Comparison of ENCODE assay signal across 27 mouse cellular contexts in genomic region chr10:24087168-24087567, GRCm38 (mm10). TPM values are rescaled to one million over a fixed set of nuclear protein-coding genes. Genes with fewer than 3 reads are reported as not detected.
A peak's percentile ranks its signal among the peaks of the same experiment; 100 is the strongest.
DNase-seq lines count a peak whose midpoint lies in the region; ATAC-seq and TF ChIP-seq lines count a peak whose summit lies in the region.
"Had no signal": no experiment of that assay in that cellular context is flagged by ENCODE, and none has a peak within 500 bp of the region (broad histone marks: within the 10 kb centered on the region; RNA-seq: fewer than 3 reads in every experiment).

No protein-coding gene starts in this region.

- no peaks in the 10 kb centered on the region for H3K36me3 ChIP-seq in intestine, embryonic 15.5 days
- no peaks in the 10 kb centered on the region for H3K36me3 ChIP-seq in intestine, postnatal 0 days (ENCODE audit: control insufficient read depth, insufficient read depth)
- H3K36me3 ChIP-seq in liver, postnatal 0 days (replicated peaks; ENCODE audit: insufficient read depth, low read length) = no peaks in the 10 kb centered on the region
- H3K36me3 ChIP-seq in liver, embryonic 12.5 days = no peaks in the 10 kb centered on the region
- no peaks in the 10 kb centered on the region for H3K36me3 ChIP-seq in stomach, embryonic 15.5 days
- no peaks in the 10 kb centered on the region for H3K36me3 ChIP-seq in stomach, postnatal 0 days (ENCODE audit: control insufficient read depth, insufficient read depth, low read length)
- H3K36me3 ChIP-seq: forebrain, embryonic 10.5 days; heart, embryonic 10.5 days; heart, embryonic 13.5 days had no signal

- ATAC-seq in intestine, embryonic 15.5 days = no peak; the same call in 1 of the 2 replicates
- ATAC-seq in intestine, postnatal 0 days = no peak
- peak; percentile 91 for ATAC-seq in liver, postnatal 0 days
- no peak for ATAC-seq in liver, embryonic 12.5 days
- no peak for ATAC-seq in stomach, embryonic 15.5 days (ENCODE audit: insufficient read depth, low FRiP score, low read depth)
- no peak for ATAC-seq in stomach, postnatal 0 days (ENCODE audit: low FRiP score, low TSS enrichment)
- ATAC-seq: activated CD4-positive, CD25-positive, alpha-beta regulatory T cell, adult 4 months; forebrain, embryonic 13.5 days; forebrain, embryonic 16.5 days had no signal

- no peak overlapping the region for H3K4me3 ChIP-seq in intestine, embryonic 15.5 days (replicated peaks)
- H3K4me3 ChIP-seq in intestine, postnatal 0 days (ENCODE audit: low read depth, low read length) = no peak overlapping the region
- H3K4me3 ChIP-seq in liver, postnatal 0 days (ENCODE audit: low read depth, low read length) = no peak overlapping the region
- H3K4me3 ChIP-seq in liver, embryonic 12.5 days = no peak overlapping the region
- H3K4me3 ChIP-seq in stomach, embryonic 15.5 days (replicated peaks) = no peak overlapping the region
- no peak overlapping the region for H3K4me3 ChIP-seq in stomach, postnatal 0 days (ENCODE audit: low read depth, low read length)
- H3K4me3 ChIP-seq: forebrain, embryonic 10.5 days; forebrain, embryonic 13.5 days; heart, adult 2 months; heart, embryonic 10.5 days; heart, embryonic 13.5 days had no signal

- WGBS in intestine, embryonic 15.5 days = 84% methylated on average over 2 of the region's 2 CpGs
- WGBS in intestine, postnatal 0 days = 71% methylated on average over 2 of the region's 2 CpGs
- WGBS in liver, postnatal 0 days (ENCODE audit: insufficient replicate concordance) = 69% methylated on average over 2 of the region's 2 CpGs
- WGBS in liver, embryonic 12.5 days (ENCODE audit: insufficient replicate concordance) = 58% methylated on average over 2 of the region's 2 CpGs
- WGBS in stomach, embryonic 15.5 days = 89% methylated on average over 2 of the region's 2 CpGs
- WGBS in stomach, postnatal 0 days = 90% methylated on average over 2 of the region's 2 CpGs

- no peak overlapping the region for H3K9ac ChIP-seq in intestine, embryonic 15.5 days
- H3K9ac ChIP-seq in intestine, postnatal 0 days (ENCODE audit: low read depth, low read length) = no peak overlapping the region
- H3K9ac ChIP-seq in liver, postnatal 0 days (replicated peaks) = no peak overlapping the region
- no peak overlapping the region for H3K9ac ChIP-seq in liver, embryonic 12.5 days
- H3K9ac ChIP-seq in stomach, embryonic 15.5 days = no peak overlapping the region
- no peak overlapping the region for H3K9ac ChIP-seq in stomach, postnatal 0 days (ENCODE audit: low read length)
- H3K9ac ChIP-seq: forebrain, embryonic 13.5 days; heart, embryonic 13.5 days had no signal

- no peaks in the 10 kb centered on the region for H3K27me3 ChIP-seq in intestine, embryonic 15.5 days (replicated peaks)
- no peaks in the 10 kb centered on the region for H3K27me3 ChIP-seq in intestine, postnatal 0 days (replicated peaks; ENCODE audit: control insufficient read depth, insufficient read depth, low read length)
- no peaks in the 10 kb centered on the region for H3K27me3 ChIP-seq in liver, postnatal 0 days (ENCODE audit: insufficient read depth, low read length)
- no peaks in the 10 kb centered on the region for H3K27me3 ChIP-seq in liver, embryonic 12.5 days (replicated peaks)
- H3K27me3 ChIP-seq in stomach, embryonic 15.5 days (replicated peaks) = no peaks in the 10 kb centered on the region
- H3K27me3 ChIP-seq in stomach, postnatal 0 days (ENCODE audit: control insufficient read depth, insufficient read depth, low read length) = no peaks in the 10 kb centered on the region
- H3K27me3 ChIP-seq: forebrain, embryonic 13.5 days; heart, embryonic 13.5 days had no signal

- no peak overlapping the region for H3K4me2 ChIP-seq in intestine, embryonic 15.5 days (replicated peaks)
- no peak overlapping the region for H3K4me2 ChIP-seq in intestine, postnatal 0 days (replicated peaks; ENCODE audit: low read depth)
- H3K4me2 ChIP-seq in liver, postnatal 0 days (ENCODE audit: low read depth, low read length) = no peak overlapping the region
- H3K4me2 ChIP-seq in liver, embryonic 12.5 days = no peak overlapping the region
- no peak overlapping the region for H3K4me2 ChIP-seq in stomach, embryonic 15.5 days
- no peak overlapping the region for H3K4me2 ChIP-seq in stomach, postnatal 0 days (replicated peaks; ENCODE audit: low read depth)
- H3K4me2 ChIP-seq: forebrain, embryonic 13.5 days; heart, embryonic 13.5 days had no signal

- H3K9me3 ChIP-seq in intestine, embryonic 15.5 days = no peaks in the 10 kb centered on the region
- no peaks in the 10 kb centered on the region for H3K9me3 ChIP-seq in intestine, postnatal 0 days (ENCODE audit: control insufficient read depth)
- H3K9me3 ChIP-seq in liver, postnatal 0 days (ENCODE audit: low read length) = no peaks in the 10 kb centered on the region
- H3K9me3 ChIP-seq in liver, embryonic 12.5 days (replicated peaks) = no peaks in the 10 kb centered on the region
- H3K9me3 ChIP-seq in stomach, embryonic 15.5 days = no peaks in the 10 kb centered on the region
- H3K9me3 ChIP-seq in stomach, postnatal 0 days (ENCODE audit: control insufficient read depth, low read length) = no peaks in the 10 kb centered on the region
- H3K9me3 ChIP-seq: forebrain, embryonic 10.5 days; forebrain, embryonic 13.5 days; heart, embryonic 10.5 days; heart, embryonic 13.5 days had no signal

- no peak for TF ChIP-seq EP300 in liver, postnatal 0 days (IDR thresholded peaks at IDR 0.05; ENCODE audit: low read depth)
- no peak for TF ChIP-seq EP300 in stomach, postnatal 0 days (optimal IDR thresholded peaks at IDR 0.05)

- no peaks in the 10 kb centered on the region for H3K4me1 ChIP-seq in intestine, embryonic 15.5 days (replicated peaks)
- no peaks in the 10 kb centered on the region for H3K4me1 ChIP-seq in intestine, postnatal 0 days (replicated peaks; ENCODE audit: control insufficient read depth, insufficient read depth, low read length)
- H3K4me1 ChIP-seq in liver, postnatal 0 days (ENCODE audit: insufficient read depth) = peaks cover 4% of the 10 kb centered on the region; the same call in 1 of the 2 replicates
- no peaks in the 10 kb centered on the region; the same call in 1 of the 2 replicates for H3K4me1 ChIP-seq in liver, embryonic 12.5 days
- H3K4me1 ChIP-seq in stomach, embryonic 15.5 days = no peaks in the 10 kb centered on the region; the same call in 1 of the 2 replicates
- H3K4me1 ChIP-seq in stomach, postnatal 0 days (replicated peaks; ENCODE audit: control insufficient read depth, insufficient read depth) = no peaks in the 10 kb centered on the region
- H3K4me1 ChIP-seq: forebrain, embryonic 13.5 days; heart, embryonic 10.5 days; heart, embryonic 13.5 days had no signal

- TF ChIP-seq CTCF in intestine, postnatal 0 days (IDR thresholded peaks at IDR 0.05; ENCODE audit: low read depth) = no peak
- no peak for TF ChIP-seq CTCF in liver, postnatal 0 days (IDR thresholded peaks at IDR 0.05; ENCODE audit: low read depth)
- no peak for TF ChIP-seq CTCF in stomach, postnatal 0 days (IDR thresholded peaks at IDR 0.05; ENCODE audit: low read depth)

- no peak for DNase-seq in liver, postnatal 0 days
- DNase-seq in stomach, postnatal 0 days (ENCODE audit: low spot score) = no peak
- no peak for DNase-seq in layer of hippocampus, adult 9-10 months (ENCODE audit: low spot score)
- DNase-seq: adrenal gland, adult 8-10 months; adrenal gland, postnatal 25 days; cerebellum, adult 18-20 months; cerebellum, adult 9-10 months; cerebellum, postnatal 14 days; gastrocnemius, postnatal 10 days; gastrocnemius, postnatal 36 days; heart, adult 2 months; heart, postnatal 14 days; heart, postnatal 4 days had no signal

- 0 out of 2 replicates have a peak overlapping the region, but pooled peaks have one; percentile 44 for H3K27ac ChIP-seq in intestine, embryonic 15.5 days
- no peak overlapping the region for H3K27ac ChIP-seq in intestine, postnatal 0 days (ENCODE audit: low read depth, low read length)
- no peak overlapping the region for H3K27ac ChIP-seq in liver, postnatal 0 days (ENCODE audit: low read depth)
- no peak overlapping the region for H3K27ac ChIP-seq in liver, embryonic 12.5 days
- 0 out of 2 replicates have a peak overlapping the region, but pooled peaks have one; percentile 41 for H3K27ac ChIP-seq in stomach, embryonic 15.5 days
- H3K27ac ChIP-seq in stomach, postnatal 0 days (replicated peaks) = no peak overlapping the region
- H3K27ac ChIP-seq: forebrain, embryonic 10.5 days; forebrain, embryonic 13.5 days; heart, adult 2 months; heart, embryonic 10.5 days; heart, embryonic 13.5 days had no signal

RNA-seq across cellular contexts. Expression of gene Taar8b, which starts 4.9 kb away (rescaled TPM):
- not detected in 2 replicates for polyA plus RNA-seq in intestine, embryonic 15.5 days (2015; fragmentation: Nextera tagmentation; extraction: Ambion mirVana)
- not detected in 2 replicates for polyA plus RNA-seq in intestine, postnatal 0 days (2015; fragmentation: Nextera tagmentation; extraction: Ambion mirVana)
- polyA plus RNA-seq in liver, postnatal 0 days (2015; fragmentation: Nextera tagmentation; extraction: Ambion mirVana) = not detected in 2 replicates
- not detected in 2 replicates for polyA plus RNA-seq in liver, embryonic 12.5 days (2016; fragmentation: Nextera tagmentation; extraction: Ambion mirVana)
- not detected in 2 replicates for polyA plus RNA-seq in stomach, embryonic 15.5 days (2015; fragmentation: Nextera tagmentation; extraction: Ambion mirVana)
- not detected in 2 replicates for polyA plus RNA-seq in stomach, postnatal 0 days (2015; fragmentation: Nextera tagmentation; extraction: Ambion mirVana)
- polyA plus RNA-seq: activated CD4-positive, CD25-positive, alpha-beta regulatory T cell, adult 4 months; embryonic facial prominence, embryonic 11.5 days; embryonic facial prominence, embryonic 14.5 days; forebrain, embryonic 10.5 days; forebrain, embryonic 13.5 days; forebrain, embryonic 16.5 days; heart, adult 2 months; heart, embryonic 10.5 days; heart, embryonic 13.5 days; heart, embryonic 16.5 days; hindbrain, embryonic 11.5 days had no signal

RNA-seq across cellular contexts. Expression of gene Taar8a, which starts 10.9 kb away (rescaled TPM):
- polyA plus RNA-seq in intestine, embryonic 15.5 days (2015; fragmentation: Nextera tagmentation; extraction: Ambion mirVana) = not detected in 2 replicates
- not detected in 2 replicates for polyA plus RNA-seq in intestine, postnatal 0 days (2015; fragmentation: Nextera tagmentation; extraction: Ambion mirVana)
- polyA plus RNA-seq in liver, postnatal 0 days (2015; fragmentation: Nextera tagmentation; extraction: Ambion mirVana) = not detected in 2 replicates
- polyA plus RNA-seq in liver, embryonic 12.5 days (2016; fragmentation: Nextera tagmentation; extraction: Ambion mirVana) = not detected in 2 replicates
- not detected in 2 replicates for polyA plus RNA-seq in stomach, embryonic 15.5 days (2015; fragmentation: Nextera tagmentation; extraction: Ambion mirVana)
- polyA plus RNA-seq in stomach, postnatal 0 days (2015; fragmentation: Nextera tagmentation; extraction: Ambion mirVana) = not detected in 2 replicates
- polyA plus RNA-seq: activated CD4-positive, CD25-positive, alpha-beta regulatory T cell, adult 4 months; embryonic facial prominence, embryonic 11.5 days; embryonic facial prominence, embryonic 14.5 days; forebrain, embryonic 10.5 days; forebrain, embryonic 13.5 days; forebrain, embryonic 16.5 days; heart, adult 2 months; heart, embryonic 10.5 days; heart, embryonic 13.5 days; heart, embryonic 16.5 days; hindbrain, embryonic 11.5 days had no signal

RNA-seq across cellular contexts. Expression of gene Taar8c, which starts 14.5 kb away (rescaled TPM):
- not detected in 2 replicates for polyA plus RNA-seq in intestine, embryonic 15.5 days (2015; fragmentation: Nextera tagmentation; extraction: Ambion mirVana)
- not detected in 2 replicates for polyA plus RNA-seq in intestine, postnatal 0 days (2015; fragmentation: Nextera tagmentation; extraction: Ambion mirVana)
- not detected in 2 replicates for polyA plus RNA-seq in liver, postnatal 0 days (2015; fragmentation: Nextera tagmentation; extraction: Ambion mirVana)
- polyA plus RNA-seq in liver, embryonic 12.5 days (2016; fragmentation: Nextera tagmentation; extraction: Ambion mirVana) = not detected in 2 replicates
- not detected in 2 replicates for polyA plus RNA-seq in stomach, embryonic 15.5 days (2015; fragmentation: Nextera tagmentation; extraction: Ambion mirVana)
- not detected in 2 replicates for polyA plus RNA-seq in stomach, postnatal 0 days (2015; fragmentation: Nextera tagmentation; extraction: Ambion mirVana)
- polyA plus RNA-seq: activated CD4-positive, CD25-positive, alpha-beta regulatory T cell, adult 4 months; embryonic facial prominence, embryonic 11.5 days; embryonic facial prominence, embryonic 14.5 days; forebrain, embryonic 10.5 days; forebrain, embryonic 13.5 days; forebrain, embryonic 16.5 days; heart, adult 2 months; heart, embryonic 10.5 days; heart, embryonic 13.5 days; heart, embryonic 16.5 days; hindbrain, embryonic 11.5 days had no signal

RNA-seq across cellular contexts. Expression of gene Taar9, which starts 22.2 kb away (rescaled TPM):
- polyA plus RNA-seq in intestine, embryonic 15.5 days (2015; fragmentation: Nextera tagmentation; extraction: Ambion mirVana) = not detected in 2 replicates
- not detected in 2 replicates for polyA plus RNA-seq in intestine, postnatal 0 days (2015; fragmentation: Nextera tagmentation; extraction: Ambion mirVana)
- not detected in 2 replicates for polyA plus RNA-seq in liver, postnatal 0 days (2015; fragmentation: Nextera tagmentation; extraction: Ambion mirVana)
- not detected in 2 replicates for polyA plus RNA-seq in liver, embryonic 12.5 days (2016; fragmentation: Nextera tagmentation; extraction: Ambion mirVana)
- polyA plus RNA-seq in stomach, embryonic 15.5 days (2015; fragmentation: Nextera tagmentation; extraction: Ambion mirVana) = 0.13 TPM in 1 of 2 replicates, not detected in the other
- not detected in 2 replicates for polyA plus RNA-seq in stomach, postnatal 0 days (2015; fragmentation: Nextera tagmentation; extraction: Ambion mirVana)
- polyA plus RNA-seq: activated CD4-positive, CD25-positive, alpha-beta regulatory T cell, adult 4 months; embryonic facial prominence, embryonic 11.5 days; embryonic facial prominence, embryonic 14.5 days; forebrain, embryonic 13.5 days; forebrain, embryonic 16.5 days; heart, adult 2 months; heart, embryonic 10.5 days; heart, embryonic 13.5 days; heart, embryonic 16.5 days; hindbrain, embryonic 11.5 days had no signal

RNA-seq across cellular contexts. Expression of gene Taar7f, which starts 37.9 kb away (rescaled TPM):
- not detected in 2 replicates for polyA plus RNA-seq in intestine, embryonic 15.5 days (2015; fragmentation: Nextera tagmentation; extraction: Ambion mirVana)
- not detected in 2 replicates for polyA plus RNA-seq in intestine, postnatal 0 days (2015; fragmentation: Nextera tagmentation; extraction: Ambion mirVana)
- polyA plus RNA-seq in liver, postnatal 0 days (2015; fragmentation: Nextera tagmentation; extraction: Ambion mirVana) = not detected in 2 replicates
- not detected in 2 replicates for polyA plus RNA-seq in liver, embryonic 12.5 days (2016; fragmentation: Nextera tagmentation; extraction: Ambion mirVana)
- not detected in 2 replicates for polyA plus RNA-seq in stomach, embryonic 15.5 days (2015; fragmentation: Nextera tagmentation; extraction: Ambion mirVana)
- not detected in 2 replicates for polyA plus RNA-seq in stomach, postnatal 0 days (2015; fragmentation: Nextera tagmentation; extraction: Ambion mirVana)
- polyA plus RNA-seq: activated CD4-positive, CD25-positive, alpha-beta regulatory T cell, adult 4 months; embryonic facial prominence, embryonic 11.5 days; embryonic facial prominence, embryonic 14.5 days; forebrain, embryonic 10.5 days; forebrain, embryonic 13.5 days; forebrain, embryonic 16.5 days; heart, adult 2 months; heart, embryonic 10.5 days; heart, embryonic 13.5 days; heart, embryonic 16.5 days; hindbrain, embryonic 11.5 days had no signal

Comparison
In these comparisons a context has a peak if more than half of its experiments do, and no peak if none do; other contexts are left out.
1. H3K27ac ChIP-seq: peak in intestine, embryonic 15.5 days (single experiment) and stomach, embryonic 15.5 days (single experiment); none in intestine, postnatal 0 days (single experiment), liver, postnatal 0 days (single experiment), liver, embryonic 12.5 days (single experiment) and stomach, postnatal 0 days (single experiment).